Comparison of ENCODE assay signal across 10 mouse cellular contexts in genomic region chr19:53419834-53420233, GRCm38 (mm10). TPM values are rescaled to one million over a fixed set of nuclear protein-coding genes. Genes with fewer than 3 reads are reported as not detected.
A peak's percentile ranks its signal among the peaks of the same experiment; 100 is the strongest.
DNase-seq lines count a peak whose midpoint lies in the region; ATAC-seq lines count a peak whose summit lies in the region.
"Had no signal": no experiment of that assay in that cellular context is flagged by ENCODE, and none has a peak within 500 bp of the region (broad histone marks: within the 10 kb centered on the region; RNA-seq: fewer than 3 reads in every experiment).

No protein-coding gene starts in this region.

- 55% methylated on average over 5 of the region's 5 CpGs for WGBS in hindbrain, embryonic 10.5 days
- 52% methylated on average over 5 of the region's 5 CpGs for WGBS in hindbrain, embryonic 13.5 days

- no peak for ATAC-seq in hindbrain, embryonic 13.5 days (ENCODE audit: low FRiP score)
- no peak for ATAC-seq in inflammation-experienced regulatory T-cells, adult 6 months

- H3K9me3 ChIP-seq in hindbrain, embryonic 10.5 days, result no peaks in the 10 kb centered on the region
- H3K9me3 ChIP-seq in hindbrain, embryonic 13.5 days, result no peaks in the 10 kb centered on the region
- H3K9me3 ChIP-seq: embryonic facial prominence, embryonic 13.5 days had no signal

- peak; percentile 59 for DNase-seq in hindbrain, embryonic 10.5 days (ENCODE audit: low spot score)
- peak; percentile 93 for DNase-seq in 416B (ENCODE audit: low read depth)
- DNase-seq in R1 (ENCODE audit: low read depth, low spot score), result peak; percentile 96
- DNase-seq in embryo, embryonic 11 days, result peak; percentile 83
- DNase-seq in kidney, postnatal 36 days, result peak; percentile 34 to 75
- peak; percentile 81 for DNase-seq in retina, embryonic 14.5 days (ENCODE audit: low spot score)

- no peak overlapping the region for H3K9ac ChIP-seq in hindbrain, embryonic 13.5 days
- H3K9ac ChIP-seq: embryonic facial prominence, embryonic 13.5 days had no signal

- H3K27me3 ChIP-seq in hindbrain, embryonic 10.5 days (ENCODE audit: insufficient read depth, poor library complexity, severe bottlenecking), result peaks cover 22% of the 10 kb centered on the region
- H3K27me3 ChIP-seq in hindbrain, embryonic 13.5 days, result peaks cover 19% of the 10 kb centered on the region; the same call in 1 of the 2 replicates
- H3K27me3 ChIP-seq: embryonic facial prominence, embryonic 13.5 days had no signal

- H3K4me1 ChIP-seq in hindbrain, embryonic 10.5 days (replicated peaks), result peaks cover 33% of the 10 kb centered on the region
- peaks cover 13% of the 10 kb centered on the region for H3K4me1 ChIP-seq in hindbrain, embryonic 13.5 days (replicated peaks)

- no peak overlapping the region for H3K4me2 ChIP-seq in hindbrain, embryonic 13.5 days

- no peak overlapping the region for H3K4me3 ChIP-seq in hindbrain, embryonic 10.5 days
- no peak overlapping the region for H3K4me3 ChIP-seq in hindbrain, embryonic 13.5 days
- H3K4me3 ChIP-seq: embryonic facial prominence, embryonic 13.5 days had no signal

- no peak overlapping the region for H3K27ac ChIP-seq in hindbrain, embryonic 10.5 days
- no peak overlapping the region for H3K27ac ChIP-seq in hindbrain, embryonic 13.5 days

- no peaks in the 10 kb centered on the region for H3K36me3 ChIP-seq in hindbrain, embryonic 10.5 days
- H3K36me3 ChIP-seq in hindbrain, embryonic 13.5 days, result no peaks in the 10 kb centered on the region
- H3K36me3 ChIP-seq: embryonic facial prominence, embryonic 13.5 days had no signal

RNA-seq across cellular contexts. Expression of gene Smndc1, which starts 29.5 kb away (rescaled TPM):
- polyA plus RNA-seq in hindbrain, embryonic 10.5 days (2016; fragmentation: Nextera tagmentation; extraction: Ambion mirVana), result 36.4 and 43.6 TPM in 2 replicates
- polyA plus RNA-seq in hindbrain, embryonic 13.5 days (2015; fragmentation: Nextera tagmentation; extraction: Ambion mirVana), result 38.7 and 41.6 TPM in 2 replicates
- polyA plus RNA-seq in inflammation-experienced regulatory T-cells, adult 6 months (2017; shearing (Covaris generic)), result 10 to 100 TPM; 30.1 to 38.6 (median 34.9) TPM

RNA-seq across cellular contexts. Expression of gene Gm10197, which starts 48.3 kb away (rescaled TPM):
- not detected in 2 replicates for polyA plus RNA-seq in hindbrain, embryonic 10.5 days (2016; fragmentation: Nextera tagmentation; extraction: Ambion mirVana)
- polyA plus RNA-seq in hindbrain, embryonic 13.5 days (2015; fragmentation: Nextera tagmentation; extraction: Ambion mirVana), result not detected in 2 replicates
- polyA plus RNA-seq in inflammation-experienced regulatory T-cells, adult 6 months (2017; shearing (Covaris generic)), result not detected
- polyA plus RNA-seq: embryonic facial prominence, embryonic 13.5 days; lung, embryonic 16.5 days had no signal
